Mouse (Mus musculus): ENCODE measurements around the gene Dpp6. TPM values are rescaled to one million over a fixed set of nuclear protein-coding genes. Genes with fewer than 3 reads are reported as not detected.

Dpp6 gene
- polyA plus RNA-seq, 1 experiment from 2014 or later = 88.3 TPM

DNA sequence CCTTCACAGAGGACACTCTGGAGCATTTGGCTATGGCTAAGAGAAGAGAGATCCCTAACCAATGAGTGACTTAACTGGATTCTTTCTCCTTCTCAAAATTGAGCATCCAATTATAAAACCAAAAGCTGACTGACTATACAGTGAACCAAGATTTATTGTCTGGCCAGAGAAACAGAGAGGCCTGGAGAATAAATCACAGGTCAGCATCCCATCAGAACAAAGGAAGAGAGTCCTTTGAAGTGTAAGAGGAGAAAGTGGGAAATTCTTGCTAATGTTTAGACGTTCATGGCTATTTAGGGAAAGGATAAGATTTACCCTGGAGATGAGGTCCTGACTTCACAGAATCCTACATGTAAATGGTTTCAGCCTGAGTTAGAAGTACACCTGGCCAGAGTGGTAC, 499.7 kb downstream of the Dpp6 start:
- Histone ChIP-seq H3K4me3 (replicated peaks) (no peak overlapping the region), H3K9me3 (replicated peaks) (no peaks in the 10 kb centered on the region), H3K36me3 (no peaks in the 10 kb centered on the region), H3K4me2 (no peak overlapping the region), H3K27ac (replicated peaks) (no peak overlapping the region), H3K9ac (replicated peaks) (no peak overlapping the region), H3K27me3 (replicated peaks) (no peaks in the 10 kb centered on the region), H3K4me1 (no peaks in the 10 kb centered on the region)
- no peak for ATAC-seq (ENCODE audit: low FRiP score)
- 12% methylated on average over 1 of the region's 1 CpGs for WGBS

DNA sequence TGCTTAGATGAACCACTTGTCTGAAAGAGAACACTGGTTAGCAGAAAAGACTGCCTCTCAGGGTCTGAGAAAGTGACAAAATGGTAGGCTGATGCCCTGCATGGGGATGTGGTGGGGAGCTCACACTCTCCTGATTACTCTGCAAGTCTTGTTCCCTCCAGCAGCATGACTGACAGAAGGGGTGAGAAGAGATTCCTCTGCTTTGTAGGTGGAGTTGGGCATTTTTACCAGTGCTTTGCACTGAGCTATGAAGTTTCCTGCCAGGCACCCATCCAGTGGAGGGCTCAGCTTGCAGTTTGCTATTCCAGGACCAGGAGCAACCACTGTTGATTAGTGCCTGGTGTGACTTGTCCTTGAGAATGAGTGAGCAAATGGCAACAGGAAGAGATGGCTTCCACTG, 500.3 kb downstream of the Dpp6 start:
- Histone ChIP-seq H3K9ac (replicated peaks) (no peak overlapping the region), H3K27me3 (replicated peaks) (no peaks in the 10 kb centered on the region), H3K9me3 (replicated peaks) (no peaks in the 10 kb centered on the region), H3K4me1 (no peaks in the 10 kb centered on the region), H3K4me3 (replicated peaks) (no peak overlapping the region), H3K36me3 (no peaks in the 10 kb centered on the region), H3K27ac (replicated peaks) (no peak overlapping the region), H3K4me2 (no peak overlapping the region)
- no peak for ATAC-seq (ENCODE audit: low FRiP score)

DNA sequence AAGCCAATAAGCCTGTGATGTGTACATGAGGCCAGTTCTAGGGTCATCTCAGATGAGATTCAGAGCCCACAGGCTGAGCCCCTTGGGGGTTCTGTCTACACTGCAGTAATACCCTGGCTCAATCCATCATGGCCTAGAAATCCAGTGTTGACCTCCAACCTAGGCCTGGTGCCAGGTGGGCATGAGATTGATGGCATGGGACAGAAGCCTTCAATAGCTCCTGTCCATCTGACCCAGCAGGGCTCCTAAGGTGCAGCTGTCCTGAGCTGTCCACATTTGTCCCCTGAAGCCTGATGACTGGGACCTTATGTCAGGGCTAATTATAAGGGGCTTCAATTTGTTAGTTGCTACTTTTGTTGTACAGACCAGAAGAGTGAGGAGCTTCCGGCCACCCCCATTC, 500.8 kb downstream of the Dpp6 start:
- H3K4me1 ChIP-seq = 0 out of 2 replicates have a peak, but pooled peaks cover under 1% of the 10 kb centered on the region
- no peaks in the 10 kb centered on the region for H3K9me3 ChIP-seq (replicated peaks)
- no peaks in the 10 kb centered on the region for H3K36me3 ChIP-seq
- no peak overlapping the region for H3K9ac ChIP-seq (replicated peaks)
- no peaks in the 10 kb centered on the region for H3K27me3 ChIP-seq (replicated peaks)
- H3K4me3 ChIP-seq (replicated peaks) = no peak overlapping the region
- no peak overlapping the region for H3K27ac ChIP-seq (replicated peaks)
- 62% methylated on average over 1 of the region's 1 CpGs for WGBS
- no peak for ATAC-seq (ENCODE audit: low FRiP score)
- H3K4me2 ChIP-seq = no peak overlapping the region

- H3K36me3 ChIP-seq = no peaks in the 10 kb centered on the region
- no peak overlapping the region for H3K9ac ChIP-seq (replicated peaks)
- no peaks in the 10 kb centered on the region for H3K9me3 ChIP-seq (replicated peaks)
- no peak for ATAC-seq (ENCODE audit: low FRiP score)
- H3K27ac ChIP-seq (replicated peaks) = no peak overlapping the region
- no peak overlapping the region for H3K4me3 ChIP-seq (replicated peaks)
- no peak overlapping the region for H3K4me2 ChIP-seq
- 89% methylated on average over 4 of the region's 4 CpGs for WGBS
- H3K4me1 ChIP-seq = 0 out of 2 replicates have a peak, but pooled peaks cover 7% of the 10 kb centered on the region
- H3K27me3 ChIP-seq (replicated peaks) = no peaks in the 10 kb centered on the region
These were observed 502.7 kb downstream of the Dpp6 start for GRCm38 (mm10) chr5:27319731-27320130.

DNA sequence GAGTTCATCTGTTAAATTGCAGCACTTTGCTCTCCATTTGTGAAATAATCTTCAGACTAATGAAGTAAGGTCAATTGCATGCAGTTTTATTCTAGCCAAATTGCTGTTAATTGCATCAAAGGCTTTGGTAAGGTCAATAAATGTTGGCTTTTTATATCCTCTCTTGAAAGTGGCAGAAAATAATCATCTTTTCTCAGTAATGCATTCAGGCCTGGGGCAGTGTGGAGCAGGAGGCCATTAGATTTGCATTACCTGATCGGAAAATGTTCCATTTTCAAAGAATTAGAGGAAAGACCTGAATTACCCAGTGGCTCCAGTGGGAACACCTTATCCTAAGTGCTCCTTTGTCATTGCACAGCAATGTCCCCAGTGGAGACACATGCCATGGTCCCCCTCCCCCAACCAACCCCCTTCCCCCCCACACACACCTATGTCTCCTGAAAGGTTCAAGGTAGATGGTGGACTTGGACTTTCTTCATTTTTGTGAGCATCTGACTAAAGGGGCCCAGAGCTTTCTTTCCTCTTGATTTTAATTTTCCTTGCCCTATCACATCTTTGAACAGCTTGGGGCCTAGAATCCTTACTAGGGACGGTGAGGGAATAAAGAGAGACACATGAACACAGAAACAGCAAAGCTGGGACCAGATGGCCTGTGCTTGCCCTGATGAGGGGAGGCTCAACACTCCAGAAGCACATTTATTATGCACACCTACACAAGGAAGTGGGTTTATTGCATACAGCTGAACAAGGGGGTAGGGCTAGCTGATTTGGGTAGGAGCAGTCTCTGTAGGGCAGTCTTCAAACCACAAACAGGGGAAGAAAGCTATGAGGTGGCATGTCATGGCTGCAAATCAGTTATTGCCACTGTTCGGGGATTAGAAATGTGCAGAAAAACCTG, 506.1 kb downstream of the Dpp6 start:
- Histone ChIP-seq H3K36me3 (no peaks in the 10 kb centered on the region), H3K27me3 (replicated peaks) (no peaks in the 10 kb centered on the region), H3K9me3 (replicated peaks) (no peaks in the 10 kb centered on the region), H3K4me3 (replicated peaks) (no peak overlapping the region), H3K27ac (replicated peaks) (no peak overlapping the region), H3K9ac (replicated peaks) (no peak overlapping the region), H3K4me1 (0 out of 2 replicates have a peak, but pooled peaks cover 7% of the 10 kb centered on the region), H3K4me2 (no peak overlapping the region)
- WGBS = 62% methylated on average over 3 of the region's 3 CpGs
- ATAC-seq (ENCODE audit: low FRiP score) = no peak

DNA sequence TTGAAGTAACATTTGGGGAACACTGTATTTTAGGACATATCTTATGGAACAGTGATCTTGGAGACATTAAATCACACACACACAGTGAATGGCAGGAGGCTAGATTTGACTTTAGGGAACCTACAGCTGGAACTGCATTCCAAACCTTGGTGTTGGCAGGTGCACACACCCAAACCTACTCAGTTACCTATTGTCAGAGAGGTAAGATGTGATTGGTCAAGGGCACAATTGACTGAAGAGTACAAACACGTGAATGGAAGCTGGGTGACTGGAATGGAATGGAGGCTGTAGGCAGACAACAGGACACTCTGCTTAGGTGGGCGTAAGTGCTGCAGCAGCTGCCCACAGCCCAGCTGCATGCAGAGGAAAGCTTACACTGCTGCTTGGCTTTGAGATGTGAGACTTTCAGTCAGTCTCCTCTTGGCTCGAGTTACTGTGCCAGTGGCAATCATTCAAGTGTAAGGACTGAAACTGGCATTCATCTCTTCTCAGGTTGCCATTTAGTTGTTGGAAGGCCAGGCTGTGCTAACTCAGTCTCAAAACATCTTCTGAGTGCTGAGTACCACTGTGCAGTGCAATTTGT, 507.4 kb downstream of the Dpp6 start:
- no peak for ATAC-seq (ENCODE audit: low FRiP score)
- no peaks in the 10 kb centered on the region for H3K9me3 ChIP-seq (replicated peaks)
- no peak overlapping the region for H3K4me3 ChIP-seq (replicated peaks)
- 0 out of 2 replicates have a peak, but pooled peaks cover 7% of the 10 kb centered on the region for H3K4me1 ChIP-seq
- no peak overlapping the region for H3K27ac ChIP-seq (replicated peaks)
- H3K4me2 ChIP-seq = no peak overlapping the region
- H3K9ac ChIP-seq (replicated peaks) = no peak overlapping the region
- 55% methylated on average over 3 of the region's 3 CpGs for WGBS
- H3K27me3 ChIP-seq (replicated peaks) = no peaks in the 10 kb centered on the region
- no peaks in the 10 kb centered on the region for H3K36me3 ChIP-seq

GRCm38 (mm10) chr5:27336698-27337097, 519.7 kb downstream of the Dpp6 start:
- Histone ChIP-seq H3K9me3 (replicated peaks) (no peaks in the 10 kb centered on the region), H3K27me3 (replicated peaks) (no peaks in the 10 kb centered on the region), H3K36me3 (no peaks in the 10 kb centered on the region), H3K9ac (replicated peaks) (no peak overlapping the region), H3K4me2 (no peak overlapping the region), H3K4me1 (peaks cover 29% of the 10 kb centered on the region), H3K27ac (replicated peaks) (no peak overlapping the region), H3K4me3 (replicated peaks) (no peak overlapping the region)
- 75% methylated on average over 2 of the region's 2 CpGs for whole genome bisulfite sequencing
- ATAC-seq (ENCODE audit: low FRiP score) = no peak

DNA sequence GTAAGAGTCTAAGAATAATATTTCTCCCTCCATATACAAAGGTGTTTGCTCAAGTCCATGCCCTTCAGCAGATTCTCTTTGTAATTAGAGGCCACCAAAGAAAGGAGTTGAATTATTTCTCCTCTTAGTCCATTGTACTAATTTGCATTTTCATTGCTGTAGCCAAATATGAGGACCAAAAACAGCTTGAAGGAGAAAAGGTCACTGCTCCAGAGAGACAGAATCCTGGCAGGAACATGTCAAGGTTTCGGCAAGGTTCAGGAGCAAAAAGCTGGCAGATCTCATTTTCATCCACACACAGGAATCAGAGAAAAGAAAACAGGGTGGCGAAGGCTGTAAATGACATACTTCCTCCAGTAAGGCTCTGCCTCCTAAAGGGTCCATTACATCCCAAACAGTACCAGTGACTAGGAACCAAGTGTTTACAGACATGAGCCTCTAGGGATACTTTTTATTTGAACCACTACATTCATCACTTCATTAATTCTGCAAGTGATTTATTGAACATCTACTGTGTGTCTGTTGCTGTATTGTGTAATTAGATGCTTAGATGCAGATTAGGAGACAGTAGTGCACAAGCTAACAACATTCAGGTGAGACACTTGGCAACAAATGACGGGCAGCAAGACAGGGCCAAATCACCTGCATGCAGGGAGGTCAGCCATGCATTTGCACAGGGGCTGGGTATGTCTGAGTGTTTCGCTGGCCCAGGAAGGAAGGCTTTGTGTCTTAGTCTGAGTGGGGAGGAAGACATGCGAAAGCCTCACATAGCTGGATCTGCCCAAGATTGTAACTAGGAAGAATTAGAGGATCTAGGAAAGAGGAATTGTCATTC, 522.4 kb downstream of the Dpp6 start:
- H3K4me3 ChIP-seq (replicated peaks) = no peak overlapping the region
- H3K36me3 ChIP-seq = no peaks in the 10 kb centered on the region
- H3K4me2 ChIP-seq = no peak overlapping the region
- H3K9me3 ChIP-seq (replicated peaks) = no peaks in the 10 kb centered on the region
- no peaks in the 10 kb centered on the region for H3K27me3 ChIP-seq (replicated peaks)
- WGBS = 59% methylated on average over 5 of the region's 5 CpGs
- no peak overlapping the region for H3K27ac ChIP-seq (replicated peaks)
- peaks cover 28% of the 10 kb centered on the region for H3K4me1 ChIP-seq
- 0 out of 2 replicates have a peak, but pooled peaks have one; percentile 56 for ATAC-seq (ENCODE audit: low FRiP score)
- no peak overlapping the region for H3K9ac ChIP-seq (replicated peaks)

- 75% methylated on average over 6 of the region's 6 CpGs for WGBS
- Histone ChIP-seq H3K9me3 (replicated peaks) (no peaks in the 10 kb centered on the region), H3K9ac (replicated peaks) (no peak overlapping the region), H3K27me3 (replicated peaks) (no peaks in the 10 kb centered on the region), H3K27ac (replicated peaks) (no peak overlapping the region), H3K4me3 (replicated peaks) (no peak overlapping the region), H3K36me3 (no peaks in the 10 kb centered on the region), H3K4me1 (peaks cover 23% of the 10 kb centered on the region), H3K4me2 (no peak overlapping the region)
- no peak for ATAC-seq (ENCODE audit: low FRiP score)
These were observed 525.3 kb downstream of the Dpp6 start for GRCm38 (mm10) chr5:27342276-27342675.

GRCm38 (mm10) chr5:27343626-27344025, 526.6 kb downstream of the Dpp6 start:
- ATAC-seq (ENCODE audit: low FRiP score) = no peak
- WGBS = 45% methylated on average over 1 of the region's 1 CpGs
- H3K36me3 ChIP-seq = no peaks in the 10 kb centered on the region

DNA sequence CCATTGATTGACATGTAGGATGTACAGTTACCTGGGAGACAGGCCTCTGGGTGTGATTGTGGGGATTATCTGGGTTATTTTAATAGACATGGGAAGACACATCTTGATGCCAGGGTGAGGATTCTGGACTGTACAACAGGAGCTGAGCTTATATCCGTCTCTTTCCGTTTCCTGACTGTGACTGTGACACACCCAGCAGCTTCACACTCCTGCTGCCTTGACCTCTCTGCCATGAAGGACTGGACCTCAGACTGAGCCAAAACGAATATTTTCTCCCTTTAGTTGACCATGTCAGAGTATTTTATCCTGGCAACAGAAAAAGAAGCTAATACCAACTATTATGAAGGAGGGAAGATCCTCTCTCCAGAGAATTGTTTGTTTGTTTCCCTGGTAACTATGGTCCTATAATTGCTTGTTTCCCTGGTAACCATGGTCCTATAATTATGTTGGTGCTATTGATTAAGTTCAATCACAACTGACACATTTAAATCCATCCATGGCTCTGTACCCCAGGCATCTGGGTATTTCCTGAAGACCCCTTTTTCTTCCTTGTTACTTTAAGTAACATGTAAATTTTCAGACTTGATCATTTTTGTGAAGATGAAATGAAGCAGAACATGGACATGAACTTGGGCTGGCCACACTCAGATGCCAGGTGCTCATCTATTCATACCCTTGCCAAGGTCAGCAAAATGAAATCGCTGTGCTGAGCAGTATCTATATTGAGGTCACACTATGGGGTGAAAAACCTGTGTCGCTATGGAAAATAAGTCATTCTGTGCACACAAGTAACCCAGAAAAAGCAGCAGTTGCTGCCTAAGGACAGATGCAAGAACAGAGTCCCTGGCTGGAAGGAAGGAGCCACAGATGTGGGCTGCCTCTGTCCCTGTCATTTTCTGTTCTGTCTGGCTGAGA, 531.4 kb downstream of the Dpp6 start:
- H3K9me3 ChIP-seq (replicated peaks) = no peaks in the 10 kb centered on the region
- H3K4me3 ChIP-seq (replicated peaks) = no peak overlapping the region
- ATAC-seq (ENCODE audit: low FRiP score) = no peak
- H3K27ac ChIP-seq (replicated peaks) = no peak overlapping the region
- WGBS = 54% methylated on average over 5 of the region's 5 CpGs
- peaks cover 26% of the 10 kb centered on the region for H3K4me1 ChIP-seq
- H3K9ac ChIP-seq (replicated peaks) = no peak overlapping the region
- H3K36me3 ChIP-seq = no peaks in the 10 kb centered on the region
- no peak overlapping the region for H3K4me2 ChIP-seq
- H3K27me3 ChIP-seq (replicated peaks) = no peaks in the 10 kb centered on the region

More at GRCm38 (mm10) chr5:27343626-27344025, 526.6 kb downstream of the Dpp6 start:
- Histone ChIP-seq H3K9ac (replicated peaks) (no peak overlapping the region), H3K27ac (replicated peaks) (no peak overlapping the region), H3K4me3 (replicated peaks) (no peak overlapping the region), H3K9me3 (replicated peaks) (no peaks in the 10 kb centered on the region), H3K27me3 (replicated peaks) (no peaks in the 10 kb centered on the region), H3K4me2 (no peak overlapping the region), H3K4me1 (peaks cover 30% of the 10 kb centered on the region)
